Mouse (Mus musculus) intestine, embryonic 14.5 days (tissue): Measurements from ENCODE around the gene Emx1. TPM values are rescaled to one million over a fixed set of nuclear protein-coding genes. Genes with fewer than 3 reads are reported as not detected.
"Not testable (repeated sequence)": the region's sequence is repeated elsewhere in the genome, so short reads cannot be mapped to it uniquely, and the experiment has no call there.

Experiments used
- ATAC-seq: fragments of 200-750 bp; cut with Nextera tagmentation; replicated peaks from 2 replicates; pipeline ENCODE4 v1.8.0; 2017; ENCODE audit warnings: low read depth, moderate number of reproducible peaks, moderate TSS enrichment, moderate library complexity; ENCODE audit not compliant: low FRiP score, low TSS enrichment
- DNase-seq: peaks from one replicate; pipeline ENCODE4 v3.0.0-alpha.2; 2018; ENCODE audit warnings: low spot score
- H3K27ac ChIP-seq: fragments of 300-500 bp; sonication (generic); 2 replicates; pipeline ENCODE4 v1.5.1; 2014; ENCODE audit warnings: low read depth, mild to moderate bottlenecking, control low read depth
- H3K27me3 ChIP-seq: fragments of 300-500 bp; sonication (generic); replicated peaks from 2 replicates; pipeline ENCODE4 v1.6.1; 2014; ENCODE audit warnings: low read length, control low read depth; ENCODE audit not compliant: control insufficient read depth, insufficient read depth
- H3K36me3 ChIP-seq: fragments of 300-500 bp; sonication (generic); 2 replicates; pipeline ENCODE4 v1.6.1; 2014; ENCODE audit warnings: low read length, control low read depth; ENCODE audit not compliant: control insufficient read depth, insufficient read depth
- H3K4me1 ChIP-seq: fragments of 300-500 bp; sonication (generic); replicated peaks from 2 replicates; pipeline ENCODE4 v1.6.1; 2014; ENCODE audit warnings: low read length, control low read depth, mixed read lengths; ENCODE audit not compliant: control insufficient read depth, insufficient read depth
- H3K4me2 ChIP-seq: fragments of 300-500 bp; sonication (generic); 2 replicates; pipeline ENCODE4 v1.6.1; 2014; ENCODE audit warnings: low read length
- H3K4me3 ChIP-seq: fragments of 300-500 bp; sonication (generic); 2 replicates; pipeline ENCODE4 v1.5.1; 2014; ENCODE audit warnings: low read depth, low read length, control low read depth, mixed read lengths
- H3K9ac ChIP-seq: fragments of 300-500 bp; sonication (generic); 2 replicates; pipeline ENCODE4 v1.6.1; 2014; ENCODE audit warnings: mild to moderate bottlenecking, low read length
- H3K9me3 ChIP-seq: fragments of 300-500 bp; sonication (generic); 2 replicates; pipeline ENCODE4 v1.6.1; 2016; ENCODE audit warnings: low read length, control low read depth; ENCODE audit not compliant: control insufficient read depth
- WGBS: fragments of 180-500 bp; shearing (Covaris S2); extraction: QIAGEN DNeasy Blood & Tissue Kit; methylation state at CpG from one replicate; pipeline ENCODE4 v1.1.7; 2014; 5-methylcytosine and 5-hydroxymethylcytosine counted together
- polyA plus RNA-seq: library from polyadenylated mRNA; unstranded; fragments of >200 nt; fragmentation: Nextera tagmentation; extraction: Ambion mirVana; gene quantifications from 2 replicates; pipeline ENCODE4 v1.2.1, GENCODE M21; 2014

Emx1 gene
- polyA plus RNA-seq, 1 experiment from 2014 or later = not detected

DNA sequence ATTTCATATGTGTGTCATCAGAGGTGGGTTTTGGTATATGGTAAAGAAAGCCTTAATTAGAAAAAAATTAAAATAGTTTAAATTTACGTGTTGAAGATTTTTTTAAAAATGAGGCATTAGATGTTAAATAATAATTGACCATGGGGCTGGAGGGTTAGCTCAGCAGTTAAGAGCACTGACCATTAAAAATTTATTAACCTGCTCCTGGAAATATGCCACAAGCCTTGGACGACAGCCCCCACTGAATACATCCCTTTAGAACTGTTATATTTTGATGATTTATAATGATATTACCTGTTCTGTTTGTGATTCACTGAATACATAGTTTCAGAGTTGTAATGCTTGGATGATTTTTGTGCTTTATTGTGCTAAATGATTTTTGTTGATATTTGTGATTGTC is 30.7 kb upstream of the Emx1 start:
- 79% methylated on average over 2 of the region's 2 CpGs for WGBS
- H3K4me1 ChIP-seq, H3K9ac ChIP-seq, H3K36me3 ChIP-seq, ATAC-seq, H3K4me2 ChIP-seq, H3K4me3 ChIP-seq, H3K27ac ChIP-seq, DNase-seq, H3K27me3 ChIP-seq, H3K9me3 ChIP-seq: not testable (repeated sequence)

DNA sequence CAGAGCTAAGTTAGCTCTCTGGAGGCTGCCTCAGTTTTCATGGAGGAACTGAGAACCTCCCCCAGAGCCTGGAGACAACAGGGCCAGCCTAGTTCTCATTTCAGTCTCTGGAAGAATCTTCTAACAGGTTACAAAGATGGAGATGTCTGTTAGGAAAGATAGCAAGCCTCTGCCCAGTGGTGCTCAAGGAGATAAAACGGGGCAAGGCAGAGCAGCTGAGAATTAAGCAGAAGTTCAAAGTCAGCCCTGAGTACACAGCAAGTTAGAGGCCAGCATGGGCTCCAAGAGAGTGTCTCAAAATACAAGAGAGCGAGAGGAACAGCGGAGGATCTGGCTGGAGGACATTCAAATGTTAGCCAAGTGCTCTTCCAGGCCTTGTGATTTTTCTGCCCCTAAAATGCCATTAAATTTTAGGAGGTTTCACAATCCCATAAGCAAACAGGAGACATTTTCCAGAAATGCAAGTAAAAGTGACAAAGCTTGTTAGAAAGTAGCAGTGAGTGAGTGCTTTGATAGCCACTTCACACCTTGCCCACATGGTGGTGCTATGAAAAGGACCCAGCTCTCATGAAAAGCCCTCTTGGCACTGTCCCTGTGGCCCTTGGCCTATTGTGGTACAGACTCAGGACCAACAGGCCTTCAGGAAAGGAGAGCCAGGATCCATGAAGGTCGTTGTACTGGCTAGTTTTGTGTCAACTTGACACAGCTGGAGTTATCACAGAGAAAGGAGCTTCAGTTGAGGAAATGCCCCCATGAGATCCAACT is 29.0 kb upstream of the Emx1 start:
- H3K9ac ChIP-seq, H3K4me2 ChIP-seq, H3K4me1 ChIP-seq, ATAC-seq, H3K9me3 ChIP-seq, H3K27ac ChIP-seq, DNase-seq, H3K27me3 ChIP-seq, H3K36me3 ChIP-seq, H3K4me3 ChIP-seq: not testable (repeated sequence)
- WGBS = 70% methylated on average over 4 of the region's 4 CpGs

GRCm38 (mm10) chr6:85159092-85159760 is 28.0 kb upstream of the Emx1 start:
- WGBS = 21% methylated on average over 6 of the region's 6 CpGs
- peak; percentile 72 for DNase-seq
- peak; percentile 45 for ATAC-seq
- not testable (repeated sequence) for H3K27ac ChIP-seq, H3K27me3 ChIP-seq, H3K4me1 ChIP-seq, H3K4me3 ChIP-seq, H3K4me2 ChIP-seq, H3K9ac ChIP-seq, H3K36me3 ChIP-seq, H3K9me3 ChIP-seq

DNA sequence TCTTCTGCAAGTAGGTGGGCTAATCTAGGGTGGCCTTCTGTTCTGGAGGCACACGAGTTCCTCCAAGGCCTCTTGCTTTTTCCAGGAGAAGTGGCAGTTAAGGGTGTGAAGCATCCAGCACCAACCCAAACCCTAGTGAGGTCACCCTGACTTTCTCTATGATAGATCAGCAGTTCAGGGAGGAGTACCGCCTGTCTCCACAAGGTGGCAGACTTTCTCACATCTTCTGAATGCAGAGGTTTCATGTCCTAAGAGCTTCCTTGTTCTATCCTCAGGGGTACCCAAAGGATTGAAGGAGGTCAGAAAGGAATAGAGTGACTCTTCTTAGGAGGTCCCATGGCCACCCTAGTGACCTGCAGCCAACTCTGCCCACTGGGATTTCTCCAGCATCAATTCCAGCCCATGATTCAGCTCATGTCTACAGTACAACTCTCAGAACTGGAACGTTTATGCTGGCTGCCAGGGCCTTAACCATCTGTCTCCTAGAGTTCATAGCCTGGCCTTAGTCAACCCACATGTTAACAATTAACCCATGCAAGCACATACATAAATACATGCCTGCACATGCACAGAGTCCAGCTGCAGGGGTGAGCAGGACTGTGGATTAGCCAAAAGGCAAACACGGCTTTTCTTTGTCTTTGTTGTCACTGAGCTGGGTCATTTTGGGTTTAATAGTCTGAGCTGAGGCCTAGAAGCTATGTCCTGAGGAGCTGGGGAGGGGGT is 26.9 kb upstream of the Emx1 start:
- no peaks in the 10 kb centered on the region for H3K9me3 ChIP-seq
- no peaks in the 10 kb centered on the region for H3K27me3 ChIP-seq
- peak; percentile 50; the same call in 1 of the 2 replicates for ATAC-seq

DNA sequence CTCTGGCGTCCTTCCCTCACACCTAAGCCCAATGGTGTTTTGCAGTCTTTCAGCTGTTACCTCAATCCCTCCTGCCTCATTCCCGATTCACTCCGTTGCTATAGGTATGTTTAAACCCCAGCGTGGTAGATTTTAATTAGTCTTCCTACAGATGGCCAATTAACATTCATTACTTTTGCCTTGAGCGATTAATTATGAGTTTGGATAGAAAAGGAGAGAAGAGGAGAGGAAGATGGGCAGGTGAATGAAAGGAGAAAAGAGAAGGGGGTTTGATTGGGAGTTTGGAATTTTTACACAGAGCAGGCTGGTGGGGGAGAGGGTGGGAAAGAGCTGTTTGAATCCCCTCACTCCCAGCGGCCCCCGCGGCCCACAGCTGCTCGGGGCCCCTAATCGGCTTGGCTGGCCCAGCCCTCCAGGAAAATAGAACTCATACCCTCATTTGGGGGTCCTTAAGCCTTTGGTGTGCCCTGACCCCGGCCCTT is 21.8 kb upstream of the Emx1 start:
- H3K9ac ChIP-seq = no peak overlapping the region
- WGBS = 51% methylated on average over 11 of the region's 11 CpGs
- no peak overlapping the region for H3K4me2 ChIP-seq
- H3K36me3 ChIP-seq = no peaks in the 10 kb centered on the region
- no peak for DNase-seq
- H3K9me3 ChIP-seq = no peaks in the 10 kb centered on the region
- no peaks in the 10 kb centered on the region for H3K4me1 ChIP-seq
- no peak overlapping the region for H3K27ac ChIP-seq
- ATAC-seq = no peak
- H3K4me3 ChIP-seq = no peak overlapping the region
- no peaks in the 10 kb centered on the region for H3K27me3 ChIP-seq

More for the DNA sequence above, 26.9 kb upstream of the Emx1 start:
- Histone ChIP-seq H3K9ac (no peak overlapping the region), H3K4me2 (no peak overlapping the region), H3K4me1 (no peaks in the 10 kb centered on the region), H3K36me3 (no peaks in the 10 kb centered on the region), H3K4me3 (no peak overlapping the region), H3K27ac (no peak overlapping the region)
- peak; percentile 92 for DNase-seq
- WGBS = 38% methylated on average over 4 of the region's 4 CpGs

DNA sequence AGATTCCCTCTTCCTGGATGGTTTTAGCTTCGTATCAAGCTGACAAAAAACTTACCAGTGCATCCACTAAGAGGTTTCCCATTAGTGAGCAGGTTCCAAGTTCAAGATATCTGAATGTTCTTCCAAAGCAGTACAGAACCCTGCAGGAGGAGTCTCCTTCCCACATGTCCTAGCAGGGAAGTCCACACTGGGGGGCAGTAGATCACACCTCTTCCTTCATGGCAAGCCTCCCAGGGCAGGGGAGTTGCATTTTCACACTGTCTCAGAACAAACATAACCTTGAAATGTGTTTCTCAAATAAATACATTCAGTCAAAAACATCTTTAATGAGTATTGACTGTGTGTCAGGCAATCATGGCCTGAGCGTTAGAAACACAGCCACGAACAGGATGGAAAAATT is 7.7 kb upstream of the Emx1 start:
- H3K27ac ChIP-seq = no peak overlapping the region
- H3K36me3 ChIP-seq = no peaks in the 10 kb centered on the region
- no peak overlapping the region for H3K4me3 ChIP-seq
- no peak overlapping the region for H3K4me2 ChIP-seq
- no peaks in the 10 kb centered on the region for H3K9me3 ChIP-seq
- no peaks in the 10 kb centered on the region for H3K4me1 ChIP-seq
- no peak for ATAC-seq
- peaks cover 12% of the 10 kb centered on the region for H3K27me3 ChIP-seq
- no peak overlapping the region for H3K9ac ChIP-seq
- no peak for DNase-seq
- 75% methylated on average over 3 of the region's 3 CpGs for WGBS

- Histone ChIP-seq H3K9ac (no peak overlapping the region), H3K9me3 (no peaks in the 10 kb centered on the region), H3K4me2 (no peak overlapping the region), H3K27ac (no peak overlapping the region), H3K4me3 (no peak overlapping the region), H3K36me3 (no peaks in the 10 kb centered on the region), H3K4me1 (no peaks in the 10 kb centered on the region), H3K27me3 (peaks cover 14% of the 10 kb centered on the region)
- WGBS = 58% methylated on average over 2 of the region's 2 CpGs
- ATAC-seq (no peak), DNase-seq (no peak)
These were observed 7.2 kb upstream of the Emx1 start for GRCm38 (mm10) chr6:85180036-85180435.

- no peak overlapping the region for H3K27ac ChIP-seq
- H3K4me3 ChIP-seq = no peak overlapping the region
- H3K9ac ChIP-seq = no peak overlapping the region
- peaks cover 51% of the 10 kb centered on the region for H3K27me3 ChIP-seq
- no peaks in the 10 kb centered on the region for H3K9me3 ChIP-seq
- 43% methylated on average over 3 of the region's 3 CpGs for WGBS
- no peak overlapping the region for H3K4me2 ChIP-seq
- no peaks in the 10 kb centered on the region for H3K36me3 ChIP-seq
- no peak for DNase-seq
- peaks cover 23% of the 10 kb centered on the region for H3K4me1 ChIP-seq
- no peak for ATAC-seq
These were observed 3.3 kb upstream of the Emx1 start for GRCm38 (mm10) chr6:85183951-85184350.
